Mouse (Mus musculus) right cerebral cortex, postnatal 36 days (tissue): ENCODE data around the gene Gp1ba.
A peak's percentile ranks its signal among the peaks of the same experiment; 100 is the strongest.

Experiments
- DNase-seq, 2 experiments: peaks; one replicate each; pipeline ENCODE4 v3.0.0; 2022; ENCODE audit warnings: low spot score in 2 of 2, mixed read lengths in 1 of 2

Gene Gp1ba

GRCm38 (mm10) chr11:70638714-70639278 lies at the start of gene Gp1ba:
Gene Gp1ba, plus strand, starts transcription at chr11:70639122.
- DNase-seq, result no peak

- DNase-seq, result no peak
Measured at GRCm38 (mm10) chr11:70591733-70592132, 47.2 kb upstream of the Gp1ba start.

- DNase-seq, result no peak
Measured at GRCm38 (mm10) chr11:70594253-70594989, 44.5 kb upstream of the Gp1ba start.

GRCm38 (mm10) chr11:70595638-70596037 lies 43.3 kb upstream of the Gp1ba start:
- no peak for DNase-seq

GRCm38 (mm10) chr11:70596094-70596493 lies 42.8 kb upstream of the Gp1ba start:
- no peak for DNase-seq

GRCm38 (mm10) chr11:70597301-70597700 lies 41.6 kb upstream of the Gp1ba start:
- no peak for DNase-seq

GRCm38 (mm10) chr11:70598451-70598953 lies 40.4 kb upstream of the Gp1ba start:
- DNase-seq, result no peak

GRCm38 (mm10) chr11:70605024-70605566 lies 33.8 kb upstream of the Gp1ba start:
- peak in 1 of 2 experiments; percentile 48 for DNase-seq

GRCm38 (mm10) chr11:70606717-70607116 lies 32.2 kb upstream of the Gp1ba start:
- no peak for DNase-seq

GRCm38 (mm10) chr11:70607611-70608010 lies 31.3 kb upstream of the Gp1ba start:
- DNase-seq, result no peak

- DNase-seq, result no peak
Measured at GRCm38 (mm10) chr11:70608381-70609066, 30.4 kb upstream of the Gp1ba start.

- no peak for DNase-seq
Measured at GRCm38 (mm10) chr11:70610752-70611151, 28.2 kb upstream of the Gp1ba start.

- DNase-seq, result no peak
Measured at GRCm38 (mm10) chr11:70612505-70612904, 26.4 kb upstream of the Gp1ba start.

GRCm38 (mm10) chr11:70615074-70615473 lies 23.8 kb upstream of the Gp1ba start:
- DNase-seq, result no peak

GRCm38 (mm10) chr11:70615516-70616093 lies 23.3 kb upstream of the Gp1ba start, which contains the start of gene 4930544D05Rik:
Gene 4930544D05Rik, plus strand, starts transcription at chr11:70615848.
- no peak for DNase-seq

- no peak for DNase-seq
Measured at GRCm38 (mm10) chr11:70619101-70619500, 19.8 kb upstream of the Gp1ba start, which contains the start of gene Chrne. Gene Chrne, minus strand, starts transcription at chr11:70619216.

GRCm38 (mm10) chr11:70621972-70622814 lies 16.7 kb upstream of the Gp1ba start:
- no peak for DNase-seq

GRCm38 (mm10) chr11:70623053-70623742 lies 15.7 kb upstream of the Gp1ba start:
- no peak for DNase-seq

GRCm38 (mm10) chr11:70625473-70625872 lies 13.4 kb upstream of the Gp1ba start:
- DNase-seq, result no peak

- no peak for DNase-seq
Measured at GRCm38 (mm10) chr11:70626877-70627276, 12.0 kb upstream of the Gp1ba start.
